Mouse (Mus musculus): ENCODE results near the gene Zbtb42. TPM values are rescaled to one million over a fixed set of nuclear protein-coding genes. Genes with fewer than 3 reads are reported as not detected.

The Zbtb42 gene
- total and polyA plus RNA-seq, 3 experiments: 7.6 to 11.4 TPM; not detected in 1

- H3K9me3 ChIP-seq (replicated peaks; ENCODE audit: insufficient read depth, low read length): no peaks in the 10 kb centered on the region
- TF ChIP-seq NELFE (IDR thresholded peaks at IDR 0.05; ENCODE audit: low read depth, low read length): no peak
- TF ChIP-seq RCOR1 (IDR thresholded peaks at IDR 0.05; ENCODE audit: low read depth, low read length): no peak
- TF ChIP-seq USF1 (IDR thresholded peaks at IDR 0.05; ENCODE audit: low read depth, low read length): no peak
- no peak for TF ChIP-seq BHLHE40 (IDR thresholded peaks at IDR 0.05; ENCODE audit: borderline replicate concordance, low read depth, low read length)
- no peak for TF ChIP-seq POLR2AphosphoS2 (IDR thresholded peaks at IDR 0.05; ENCODE audit: low read length)
- TF ChIP-seq ZKSCAN1 (IDR thresholded peaks at IDR 0.05; ENCODE audit: low read depth, low read length): no peak
- no peak for TF ChIP-seq SIN3A (IDR thresholded peaks at IDR 0.05; ENCODE audit: low read length)
- no peak for TF ChIP-seq MAX (IDR thresholded peaks at IDR 0.05; ENCODE audit: low read length)
- TF ChIP-seq ELF1 (IDR thresholded peaks at IDR 0.05; ENCODE audit: low read depth, low read length): no peak
- no peak for TF ChIP-seq CHD1 (IDR thresholded peaks at IDR 0.05; ENCODE audit: low read depth, low read length)
- no peak for TF ChIP-seq USF2 (IDR thresholded peaks at IDR 0.05; ENCODE audit: borderline replicate concordance in 1 of 2, insufficient read depth in 1 of 2, low read depth in 1 of 2, low read length in 2 of 2)
- no peak for TF ChIP-seq TCF12 (IDR thresholded peaks at IDR 0.05; ENCODE audit: low read depth, low read length)
- TF ChIP-seq CHD2 (IDR thresholded peaks at IDR 0.05; ENCODE audit: low read length): no peak
- TF ChIP-seq ETS1 (IDR thresholded peaks at IDR 0.05; ENCODE audit: low read depth, low read length): no peak
- peaks cover 0 to 29% of the 10 kb centered on the region in 2 experiments; a peak in 2 of 4 replicates for H3K36me3 ChIP-seq (ENCODE audit: control insufficient read depth in 1 of 2, insufficient read depth in 2 of 2, low read length in 2 of 2)
- H3K4me1 ChIP-seq (ENCODE audit: control insufficient read depth in 1 of 2, insufficient read depth in 2 of 2, low read length in 2 of 2): peaks cover 31 to 48% of the 10 kb centered on the region in 2 experiments
- no peaks in the 10 kb centered on the region; the same call in 1 of the 2 replicates for H3K79me2 ChIP-seq (ENCODE audit: control insufficient read depth, insufficient read depth, low read length, poor library complexity)
- H3K4me3 ChIP-seq (ENCODE audit: control insufficient read depth in 1 of 2, insufficient read depth in 1 of 2, low read depth in 2 of 2, low read length in 2 of 2): no peak overlapping the region
- no peak overlapping the region for H3K27ac ChIP-seq (ENCODE audit: control insufficient read depth, low read depth, low read length)
- H3K27me3 ChIP-seq (ENCODE audit: control insufficient read depth in 1 of 2, insufficient read depth in 2 of 2, low read length in 2 of 2): no peaks in the 10 kb centered on the region
- no peak for DNase-seq (ENCODE audit: low read depth, low spot score)
- no peak overlapping the region for H3K9ac ChIP-seq (ENCODE audit: control insufficient read depth, low read depth, low read length, poor library complexity, severe bottlenecking)
These were observed 48.6 kb upstream of the Zbtb42 start for GRCm38 (mm10) chr12:112630029-112630428.

- Histone ChIP-seq H3K36me3 (ENCODE audit: control insufficient read depth in 1 of 2, insufficient read depth in 2 of 2, low read length in 2 of 2) (peaks cover 0 to 29% of the 10 kb centered on the region in 2 experiments; a peak in 2 of 4 replicates), H3K9me3 (replicated peaks; ENCODE audit: insufficient read depth, low read length) (no peaks in the 10 kb centered on the region), H3K4me3 (ENCODE audit: control insufficient read depth in 1 of 2, insufficient read depth in 1 of 2, low read depth in 2 of 2, low read length in 2 of 2) (no peak overlapping the region), H3K79me2 (ENCODE audit: control insufficient read depth, insufficient read depth, low read length, poor library complexity) (no peaks in the 10 kb centered on the region; the same call in 1 of the 2 replicates), H3K27ac (ENCODE audit: control insufficient read depth, low read depth, low read length) (no peak overlapping the region), H3K9ac (ENCODE audit: control insufficient read depth, low read depth, low read length, poor library complexity, severe bottlenecking) (no peak overlapping the region), H3K27me3 (ENCODE audit: control insufficient read depth in 1 of 2, insufficient read depth in 2 of 2, low read length in 2 of 2) (no peaks in the 10 kb centered on the region), H3K4me1 (ENCODE audit: control insufficient read depth in 1 of 2, insufficient read depth in 2 of 2, low read length in 2 of 2) (peaks cover 31 to 48% of the 10 kb centered on the region in 2 experiments)
- DNase-seq (ENCODE audit: low read depth, low spot score): no peak
- TF ChIP-seq MYC (IDR thresholded peaks at IDR 0.05; ENCODE audit: low read depth, low read length) (no peak), GATA1 (IDR thresholded peaks at IDR 0.05; ENCODE audit: low read depth, low read length) (peak; percentile 81)
These were observed 47.8 kb upstream of the Zbtb42 start for GRCm38 (mm10) chr12:112630796-112631195.
